Mouse (Mus musculus) ES-CJ7 (cell line): ENCODE measurements around the gene Nfs1.
"Not testable (repeated sequence)": the region's sequence is repeated elsewhere in the genome, so short reads cannot be mapped to it uniquely, and the experiment has no call there.

Source experiments
- DNase-seq: peaks from one replicate; pipeline ENCODE4 v3.0.0; 2011; ENCODE audit warnings: low read depth, low spot score

The Nfs1 gene

GRCm38 (mm10) chr2:156145486-156146130 is 1.6 kb upstream of the Nfs1 start:
- DNase-seq = no peak

- no peak for DNase-seq
Observed at GRCm38 (mm10) chr2:156143367-156143766, 619 bp downstream of the Nfs1 start.

- DNase-seq = no peak
Observed at GRCm38 (mm10) chr2:156142820-156143219, 1.2 kb downstream of the Nfs1 start.

GRCm38 (mm10) chr2:156135695-156136094 is 8.3 kb downstream of the Nfs1 start:
- DNase-seq = peak; percentile 49

- DNase-seq = peak; percentile 59
Observed at GRCm38 (mm10) chr2:156134161-156134560, 9.8 kb downstream of the Nfs1 start.

- DNase-seq = no peak
Observed at GRCm38 (mm10) chr2:156126992-156127391, 17.0 kb downstream of the Nfs1 start, which contains the start of gene Gm28036. Gene Gm28036 (minus strand): TSS chr2:156127092.

- no peak for DNase-seq
Observed at GRCm38 (mm10) chr2:156123731-156124130, 20.3 kb downstream of the Nfs1 start.

GRCm38 (mm10) chr2:156119566-156119965 is 24.4 kb downstream of the Nfs1 start:
- DNase-seq = peak; percentile 36

GRCm38 (mm10) chr2:156112080-156112423 is 31.9 kb downstream of the Nfs1 start:
- DNase-seq = not testable (repeated sequence)

- peak; percentile 91 for DNase-seq
Observed at GRCm38 (mm10) chr2:156111358-156112079, 32.5 kb downstream of the Nfs1 start, which contains the start of the genes Cpne1 and Rbm12. Gene Cpne1 (minus strand): TSS chr2:156111965. Gene Rbm12 (minus strand): TSS chr2:156111978.

GRCm38 (mm10) chr2:156110627-156111357 is 33.2 kb downstream of the Nfs1 start:
- peak; percentile 63 for DNase-seq

GRCm38 (mm10) chr2:156091926-156092325 is 52.1 kb downstream of the Nfs1 start:
- no peak for DNase-seq

- DNase-seq = no peak
Observed at GRCm38 (mm10) chr2:156089799-156090198, 54.2 kb downstream of the Nfs1 start.

- DNase-seq = no peak
Observed at GRCm38 (mm10) chr2:156087391-156088110, 56.4 kb downstream of the Nfs1 start.

- DNase-seq = no peak
Observed at GRCm38 (mm10) chr2:156084541-156084940, 59.4 kb downstream of the Nfs1 start.

- DNase-seq = no peak
Observed at GRCm38 (mm10) chr2:156080391-156080790, 63.6 kb downstream of the Nfs1 start.

GRCm38 (mm10) chr2:156079674-156080073 is 64.3 kb downstream of the Nfs1 start:
- DNase-seq = no peak

- no peak for DNase-seq
Observed at GRCm38 (mm10) chr2:156079183-156079560, 64.8 kb downstream of the Nfs1 start.

- DNase-seq = no peak
Observed at GRCm38 (mm10) chr2:156078421-156079182, 65.4 kb downstream of the Nfs1 start.

GRCm38 (mm10) chr2:156077461-156077860 is 66.5 kb downstream of the Nfs1 start:
- DNase-seq = peak; percentile 30

- no peak for DNase-seq
Observed at GRCm38 (mm10) chr2:156073725-156074124, 70.3 kb downstream of the Nfs1 start.
